Mouse (Mus musculus) C2C12 (cell line): ENCODE measurements around the gene Zc3hav1l. TPM values are rescaled to one million over a fixed set of nuclear protein-coding genes. Genes with fewer than 3 reads are reported as not detected.

Experiments used
- H3K27me3 ChIP-seq: one replicate; pipeline ENCODE4 v1.6.1; 2011; ENCODE audit not compliant: control insufficient read depth, insufficient read depth, insufficient read length
- H3K36me3 ChIP-seq: one replicate; pipeline ENCODE4 v1.6.1; 2011; ENCODE audit not compliant: control insufficient read depth, insufficient read depth
- H3K4me3 ChIP-seq: one replicate; pipeline ENCODE4 v1.5.1; 2011; ENCODE audit warnings: mild to moderate bottlenecking, control low read depth; ENCODE audit not compliant: poor library complexity, insufficient read depth, severe bottlenecking
- H3K79me2 ChIP-seq: one replicate; pipeline ENCODE4 v1.6.1; 2011; ENCODE audit not compliant: control insufficient read depth, insufficient read depth
- H3K79me3 ChIP-seq: one replicate; pipeline ENCODE4 v1.6.1; 2011; ENCODE audit warnings: low read depth, control low read depth
- H3ac ChIP-seq: one replicate; pipeline ENCODE3; 2011; ENCODE audit warnings: low read depth; ENCODE audit not compliant: control insufficient read depth, insufficient read length
- CEBPB ChIP-seq: IDR thresholded peaks from one replicate; pipeline ENCODE4 v1.6.1; 2011; ENCODE audit warnings: low read depth, mild to moderate bottlenecking, control low read depth, moderate library complexity
- CTCF ChIP-seq: IDR thresholded peaks from one replicate; pipeline ENCODE4 v1.5.1; 2011; ENCODE audit not compliant: control insufficient read depth, insufficient read depth, insufficient read length
- FOSL1 ChIP-seq: IDR thresholded peaks from one replicate; pipeline ENCODE4 v1.8.0; 2011; ENCODE audit warnings: mild to moderate bottlenecking, low read length; ENCODE audit not compliant: poor library complexity, insufficient read depth, severe bottlenecking
- MAX ChIP-seq: IDR thresholded peaks from one replicate; pipeline ENCODE4 v1.6.1; 2011; ENCODE audit warnings: mild to moderate bottlenecking, control low read depth
- MYOD1 ChIP-seq: IDR thresholded peaks from one replicate; pipeline ENCODE4 v1.6.1; 2011; ENCODE audit warnings: low read depth; ENCODE audit not compliant: control insufficient read depth, insufficient read length
- MYOG ChIP-seq: IDR thresholded peaks from one replicate; pipeline ENCODE4 v1.6.1; 2011; ENCODE audit not compliant: control insufficient read depth, insufficient read length; ENCODE audit errors: extremely low read depth
- USF1 ChIP-seq: IDR thresholded peaks from one replicate; pipeline ENCODE4 v1.6.1; 2011; ENCODE audit warnings: low read depth, mild to moderate bottlenecking, control low read depth, moderate library complexity
- polyA plus RNA-seq: library from polyadenylated mRNA; unstranded; fragments of >200 nt; fragmentation: generic; extraction: Trizol; gene quantifications from one replicate; pipeline ENCODE4 v1.2.1, GENCODE M21; 2012; ENCODE audit warnings: missing spikeins

The Zc3hav1l gene
- polyA plus RNA-seq, 1 experiment, result 1.7 TPM

- H3K4me3 ChIP-seq, result no peak overlapping the region
- H3ac ChIP-seq, result no peak overlapping the region
- H3K79me3 ChIP-seq, result peaks cover 46% of the 10 kb centered on the region
- H3K79me2 ChIP-seq, result peaks cover 70% of the 10 kb centered on the region
- peaks cover 28% of the 10 kb centered on the region for H3K36me3 ChIP-seq
- no peaks in the 10 kb centered on the region for H3K27me3 ChIP-seq
- TF ChIP-seq MAX, result no peak
- TF ChIP-seq CTCF, result no peak
These were observed 42.9 kb upstream of the Zc3hav1l start for GRCm38 (mm10) chr6:38341751-38342665.

DNA sequence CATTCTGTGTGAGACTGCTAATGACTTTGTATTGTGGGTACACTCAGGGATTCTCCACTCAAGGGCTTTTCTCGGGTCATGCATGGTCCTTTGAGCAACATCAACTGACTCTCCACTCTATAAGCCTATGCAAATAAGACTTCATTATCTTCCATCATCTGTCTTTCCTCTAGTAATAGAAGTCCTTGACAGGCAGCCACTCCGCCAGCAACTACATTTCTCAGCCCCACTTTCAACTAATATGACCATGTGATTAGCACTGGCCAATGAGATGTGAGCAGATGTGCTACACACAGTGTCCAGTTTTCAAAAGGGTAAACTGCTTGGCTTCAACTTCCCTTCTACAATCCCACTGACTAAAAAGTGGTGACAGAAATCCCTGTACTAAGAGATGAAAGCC is 40.0 kb upstream of the Zc3hav1l start:
- H3K79me2 ChIP-seq, result peaks cover 41% of the 10 kb centered on the region
- TF ChIP-seq MAX (no peak), MYOG (no peak), FOSL1 (no peak), CEBPB (no peak), USF1 (no peak), CTCF (no peak), MYOD1 (no peak)
- H3K36me3 ChIP-seq, result peaks cover 56% of the 10 kb centered on the region

GRCm38 (mm10) chr6:38337951-38338350 is 38.9 kb upstream of the Zc3hav1l start:
- Histone ChIP-seq H3K27me3 (no peaks in the 10 kb centered on the region), H3K79me3 (peaks cover 12% of the 10 kb centered on the region), H3K79me2 (peaks cover 29% of the 10 kb centered on the region), H3ac (no peak overlapping the region), H3K4me3 (no peak overlapping the region), H3K36me3 (peaks cover 63% of the 10 kb centered on the region)
- TF ChIP-seq MYOD1 (no peak), MAX (no peak), CEBPB (no peak), CTCF (no peak), MYOG (no peak), FOSL1 (no peak), USF1 (no peak)

More for the DNA sequence above, 40.0 kb upstream of the Zc3hav1l start:
- no peaks in the 10 kb centered on the region for H3K27me3 ChIP-seq
- H3K79me3 ChIP-seq, result peaks cover 22% of the 10 kb centered on the region
- H3K4me3 ChIP-seq, result no peak overlapping the region
- no peak overlapping the region for H3ac ChIP-seq

DNA sequence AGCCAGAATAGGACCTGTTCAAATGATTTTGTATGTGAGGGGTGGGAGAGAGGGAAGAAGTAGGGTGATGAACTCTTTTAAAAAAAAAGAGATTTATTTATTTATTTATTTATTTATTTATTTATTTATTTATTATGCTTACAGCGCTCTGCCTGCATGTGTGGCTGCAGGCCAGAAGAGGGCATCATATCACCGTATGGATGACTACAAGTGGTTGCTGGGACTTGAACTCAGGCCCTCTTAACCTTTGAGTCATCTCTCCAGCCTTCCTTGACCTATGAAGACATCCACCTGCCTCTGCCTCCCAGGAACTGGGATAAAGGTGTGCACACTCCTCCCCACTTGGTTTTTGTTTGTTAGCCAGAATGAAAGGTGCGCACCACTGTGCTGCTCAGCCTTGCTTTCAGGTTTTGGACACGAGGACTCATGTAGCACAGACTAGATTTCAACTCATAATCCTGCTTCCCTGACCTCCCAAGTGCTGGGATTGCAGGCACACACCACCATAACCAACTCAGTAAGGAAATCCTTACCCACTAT is 38.2 kb upstream of the Zc3hav1l start:
- no peak overlapping the region for H3K4me3 ChIP-seq
- peaks cover 22% of the 10 kb centered on the region for H3K79me2 ChIP-seq
- TF ChIP-seq MYOG (no peak), CEBPB (no peak), MAX (no peak), FOSL1 (no peak), CTCF (no peak), MYOD1 (no peak), USF1 (no peak)
- H3K27me3 ChIP-seq, result no peaks in the 10 kb centered on the region
- H3K79me3 ChIP-seq, result peaks cover 7% of the 10 kb centered on the region
- peaks cover 70% of the 10 kb centered on the region for H3K36me3 ChIP-seq
- H3ac ChIP-seq, result no peak overlapping the region

- H3K27me3 ChIP-seq, result no peaks in the 10 kb centered on the region
- no peak overlapping the region for H3K4me3 ChIP-seq
- no peaks in the 10 kb centered on the region for H3K79me3 ChIP-seq
- H3ac ChIP-seq, result no peak overlapping the region
- peaks cover 79% of the 10 kb centered on the region for H3K36me3 ChIP-seq
- TF ChIP-seq MAX, result no peak
- no peak for TF ChIP-seq CEBPB
- no peak for TF ChIP-seq MYOG
- TF ChIP-seq USF1, result no peak
- TF ChIP-seq CTCF, result no peak
- H3K79me2 ChIP-seq, result peaks cover 3% of the 10 kb centered on the region
These were observed 36.2 kb upstream of the Zc3hav1l start for GRCm38 (mm10) chr6:38335264-38335663.

DNA sequence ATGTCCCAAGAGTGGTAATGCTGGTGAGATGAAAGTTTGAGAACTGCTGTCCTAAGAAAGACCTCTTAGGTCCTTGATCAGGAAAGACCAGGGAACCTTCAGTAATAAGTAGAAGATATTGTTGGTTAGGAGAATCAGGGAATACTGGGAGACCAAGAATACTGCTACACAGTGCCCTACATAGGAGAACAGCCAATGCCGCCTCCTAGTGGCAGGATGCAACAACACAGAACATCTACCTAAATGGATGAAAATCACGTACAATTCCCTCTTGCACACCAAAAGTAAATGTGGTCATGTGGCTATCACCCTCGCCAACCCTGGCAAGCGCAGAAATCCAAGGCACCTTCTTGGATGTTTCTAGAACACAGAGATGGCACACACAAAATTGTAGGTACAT is 27.5 kb upstream of the Zc3hav1l start:
- Histone ChIP-seq H3K27me3 (no peaks in the 10 kb centered on the region), H3K79me3 (no peaks in the 10 kb centered on the region), H3ac (no peak overlapping the region), H3K4me3 (no peak overlapping the region), H3K36me3 (peaks cover 82% of the 10 kb centered on the region), H3K79me2 (no peaks in the 10 kb centered on the region)
- no peak for TF ChIP-seq USF1
- peak; percentile 39 for TF ChIP-seq CTCF
